ENCODE assay signal across 8 mouse cellular contexts in genomic region chr4:57140992-57141717, GRCm38 (mm10). TPM values are rescaled to one million over a fixed set of nuclear protein-coding genes. Genes with fewer than 3 reads are reported as not detected.
DNase-seq lines count a peak whose midpoint lies in the region; ATAC-seq lines count a peak whose summit lies in the region.

No protein-coding gene starts in this region.

- no peak overlapping the region for H3K9ac ChIP-seq in kidney, embryonic 14.5 days (ENCODE audit: low read depth, low read length)
- no peak overlapping the region for H3K9ac ChIP-seq in midbrain, embryonic 11.5 days (ENCODE audit: low read length)

- no peak overlapping the region for H3K27ac ChIP-seq in kidney, embryonic 14.5 days (ENCODE audit: low read depth, low read length)
- H3K27ac ChIP-seq in midbrain, embryonic 11.5 days (ENCODE audit: low read depth, low read length) = no peak overlapping the region
- no peak overlapping the region for H3K27ac ChIP-seq in heart, embryonic 10.5 days

- no peaks in the 10 kb centered on the region for H3K9me3 ChIP-seq in kidney, embryonic 14.5 days (ENCODE audit: control insufficient read depth, low read length)
- no peaks in the 10 kb centered on the region for H3K9me3 ChIP-seq in midbrain, embryonic 11.5 days (ENCODE audit: control insufficient read depth, low read length)
- no peaks in the 10 kb centered on the region for H3K9me3 ChIP-seq in heart, embryonic 10.5 days

- H3K36me3 ChIP-seq in kidney, embryonic 14.5 days (ENCODE audit: control insufficient read depth, insufficient read depth, low read length) = no peaks in the 10 kb centered on the region
- H3K36me3 ChIP-seq in midbrain, embryonic 11.5 days (ENCODE audit: control insufficient read depth, insufficient read depth, low read length) = no peaks in the 10 kb centered on the region
- no peaks in the 10 kb centered on the region for H3K36me3 ChIP-seq in heart, embryonic 10.5 days

- H3K27me3 ChIP-seq in kidney, embryonic 14.5 days (ENCODE audit: control insufficient read depth, insufficient read depth, low read length) = peaks cover 19% of the 10 kb centered on the region
- H3K27me3 ChIP-seq in midbrain, embryonic 11.5 days (ENCODE audit: control insufficient read depth, insufficient read depth, low read length) = peaks cover 28% of the 10 kb centered on the region
- peaks cover 84% of the 10 kb centered on the region for H3K27me3 ChIP-seq in heart, embryonic 10.5 days (ENCODE audit: insufficient read depth, poor library complexity, severe bottlenecking)

- ATAC-seq in kidney, embryonic 14.5 days (ENCODE audit: low FRiP score, low TSS enrichment) = no peak
- ATAC-seq in midbrain, embryonic 11.5 days (ENCODE audit: low FRiP score) = no peak

- peak overlapping the region; percentile 96; the same call in 1 of the 2 replicates for H3K4me2 ChIP-seq in kidney, embryonic 14.5 days (replicated peaks; ENCODE audit: low read depth, low read length)
- no peak overlapping the region; the same call in 1 of the 2 replicates for H3K4me2 ChIP-seq in midbrain, embryonic 11.5 days

- peak overlapping the region; percentile 59; the same call in 1 of the 2 replicates for H3K4me3 ChIP-seq in kidney, embryonic 14.5 days (ENCODE audit: low read length)
- H3K4me3 ChIP-seq in midbrain, embryonic 11.5 days (ENCODE audit: low read depth, low read length) = peak overlapping the region; percentile 67; the same call in 1 of the 2 replicates
- H3K4me3 ChIP-seq in heart, embryonic 10.5 days = no peak overlapping the region; the same call in 1 of the 2 replicates

- DNase-seq in kidney, postnatal 14 days = no peak
- DNase-seq in cerebellum, adult 9-11 months = peak; percentile 75
- peak; percentile 32 for DNase-seq in forelimb bud, embryonic 11.5 days (ENCODE audit: low read depth, low spot score)
- DNase-seq in midbrain, embryonic 11.5 days (ENCODE audit: low spot score, missing footprints) = peak; percentile 92
- DNase-seq in spleen, adult 12 weeks (ENCODE audit: low spot score) = no peak
- DNase-seq in heart, embryonic 10.5 days (ENCODE audit: low spot score) = no peak
- DNase-seq in ovary, postnatal 10 days (ENCODE audit: low spot score) = no peak

- WGBS in kidney, embryonic 14.5 days = 8% methylated on average over 15 of the region's 15 CpGs
- WGBS in midbrain, embryonic 11.5 days = 28% methylated on average over 15 of the region's 15 CpGs
- 32% methylated on average over 15 of the region's 15 CpGs for WGBS in heart, embryonic 10.5 days

- H3K4me1 ChIP-seq in kidney, embryonic 14.5 days (ENCODE audit: control insufficient read depth, insufficient read depth, low read length) = peaks cover 31% of the 10 kb centered on the region
- H3K4me1 ChIP-seq in midbrain, embryonic 11.5 days (ENCODE audit: control insufficient read depth, insufficient read depth, low read length) = peaks cover 15% of the 10 kb centered on the region
- peaks cover 20% of the 10 kb centered on the region for H3K4me1 ChIP-seq in heart, embryonic 10.5 days

RNA-seq across cellular contexts. Expression of gene Epb41l4b, which starts 2.1 kb away (rescaled TPM):
- polyA plus RNA-seq in kidney, embryonic 14.5 days (2014; fragmentation: Nextera tagmentation; extraction: Ambion mirVana) = 2.3 and 2.9 TPM in 2 replicates
- 0.51 and 0.70 TPM in 2 replicates for polyA plus RNA-seq in midbrain, embryonic 11.5 days (2014; fragmentation: Nextera tagmentation; extraction: Ambion mirVana)
- polyA plus RNA-seq in heart, embryonic 10.5 days (2016; fragmentation: Nextera tagmentation; extraction: Ambion mirVana) = 0.34 and 1.6 TPM in 2 replicates

Comparison
In these comparisons a context has a peak if more than half of its experiments do, and no peak if none do; other contexts are left out.
1. DNase-seq: peak in cerebellum, adult 9-11 months (single experiment), forelimb bud, embryonic 11.5 days (single experiment) and midbrain, embryonic 11.5 days (single experiment); none in kidney, postnatal 14 days (single experiment), spleen, adult 12 weeks (single experiment), heart, embryonic 10.5 days (single experiment) and ovary, postnatal 10 days (single experiment).